Mouse (Mus musculus) frontal cortex, postnatal 36 days (tissue): ENCODE measurements around the gene Shisa5.

Experiments used
- DNase-seq, 2 experiments: peaks; one replicate each; pipeline ENCODE4 v3.0.0; 2022; ENCODE audit warnings: low spot score in 2 of 2

Shisa5 gene

DNA sequence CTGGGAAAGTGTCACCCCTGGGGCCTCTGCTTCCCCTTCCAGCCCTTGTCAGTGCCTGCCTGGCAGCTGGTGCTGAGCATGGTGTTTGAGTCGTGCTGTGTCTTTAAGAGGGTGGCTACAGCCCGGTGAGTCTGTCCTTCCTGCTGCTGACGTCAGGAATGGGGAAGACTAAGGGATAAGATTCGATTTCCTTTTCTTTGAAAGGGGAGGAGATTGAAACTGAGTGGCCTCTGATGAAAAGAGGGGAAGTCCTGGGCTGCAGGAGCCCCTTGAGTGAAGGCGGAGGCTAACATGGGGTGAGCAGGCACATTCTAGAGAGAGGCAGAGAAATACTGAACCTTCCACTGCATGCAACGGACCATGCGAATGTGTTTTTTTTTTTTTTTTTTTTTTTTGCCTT is 16.3 kb downstream of the Shisa5 start:
- peak; percentile 75 to 86 for DNase-seq

DNA sequence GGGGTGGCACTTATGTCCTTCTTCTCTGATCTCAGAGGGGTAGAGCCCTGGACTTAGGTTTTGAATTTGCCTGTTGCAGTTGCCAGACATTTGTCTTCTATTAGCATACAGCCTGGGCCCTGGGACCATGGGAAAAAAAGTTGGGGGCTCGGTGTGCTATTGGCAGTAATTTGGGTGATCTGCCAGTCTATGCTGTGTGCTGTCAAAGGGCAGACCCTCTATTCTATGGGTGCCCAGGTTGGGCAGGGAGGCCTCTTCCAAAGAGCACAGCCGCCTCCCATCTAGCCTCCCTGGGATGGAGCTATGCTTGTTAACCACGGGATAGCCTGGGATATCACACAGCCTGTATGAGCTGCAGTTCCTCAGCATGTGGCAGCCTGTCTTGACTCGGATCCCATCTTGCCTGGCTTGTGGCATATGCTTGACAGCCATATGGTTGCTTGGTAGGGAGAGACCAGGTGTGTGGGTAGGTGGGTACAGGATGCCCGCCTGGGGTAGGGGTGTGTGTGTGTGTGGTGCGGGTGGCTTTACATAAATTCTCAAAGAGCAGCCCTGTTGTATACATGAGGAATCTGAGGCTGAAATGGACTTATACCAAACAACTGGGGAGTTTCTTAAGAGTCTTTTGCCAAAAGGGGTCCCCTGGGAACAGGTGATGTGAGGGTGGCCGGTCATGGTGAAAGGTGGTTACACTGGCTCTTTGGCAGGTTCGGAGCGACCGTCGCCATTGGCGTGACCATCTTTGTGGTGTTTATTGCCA is 17.1 kb downstream of the Shisa5 start:
- peak; percentile 21 to 33 for DNase-seq

DNA sequence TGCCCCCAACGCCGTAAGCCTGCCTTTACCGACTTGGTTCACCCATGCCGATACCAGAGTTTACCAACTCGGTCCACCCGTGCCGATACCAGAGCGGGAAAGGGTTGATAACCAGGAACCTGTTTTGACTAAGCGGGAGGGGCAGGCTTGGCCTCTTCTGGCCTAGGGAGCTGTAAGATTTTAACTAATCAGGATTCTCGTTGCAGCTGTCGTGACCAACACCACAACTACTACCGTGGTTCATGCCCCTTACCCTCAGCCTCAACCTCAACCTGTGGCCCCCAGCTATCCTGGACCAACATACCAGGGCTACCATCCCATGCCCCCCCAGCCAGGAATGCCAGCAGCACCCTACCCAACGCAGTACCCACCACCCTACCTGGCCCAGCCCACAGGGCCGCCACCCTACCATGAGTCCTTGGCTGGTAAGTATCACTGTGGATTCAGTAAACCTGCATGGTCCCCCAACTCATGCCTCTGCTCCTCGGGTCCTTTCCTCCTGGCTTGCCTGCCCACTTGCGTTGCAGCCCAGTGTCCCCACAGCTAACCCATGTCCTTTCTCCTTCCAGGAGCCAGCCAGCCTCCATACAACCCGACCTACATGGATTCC is 17.8 kb downstream of the Shisa5 start:
- DNase-seq: no peak

DNA sequence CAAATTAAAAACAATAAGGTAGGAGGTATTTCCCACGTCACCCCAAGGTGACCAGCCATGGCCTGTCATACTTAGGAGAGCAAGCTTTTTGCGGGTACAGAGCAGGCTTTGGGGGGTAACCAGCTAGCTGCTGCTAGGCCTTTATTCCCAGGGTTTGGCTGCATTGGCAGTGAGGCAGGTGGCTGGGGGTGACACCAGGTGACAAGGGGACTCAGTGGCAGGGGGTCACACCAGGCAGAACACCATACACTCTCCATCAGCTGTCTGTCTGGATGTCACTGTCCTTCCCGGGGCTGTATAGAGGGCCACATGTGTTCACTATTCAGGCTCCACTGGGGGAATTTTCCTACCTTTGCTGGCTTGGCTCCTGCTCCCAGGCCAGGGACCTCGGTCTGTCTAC is 18.6 kb downstream of the Shisa5 start:
- no peak for DNase-seq

DNA sequence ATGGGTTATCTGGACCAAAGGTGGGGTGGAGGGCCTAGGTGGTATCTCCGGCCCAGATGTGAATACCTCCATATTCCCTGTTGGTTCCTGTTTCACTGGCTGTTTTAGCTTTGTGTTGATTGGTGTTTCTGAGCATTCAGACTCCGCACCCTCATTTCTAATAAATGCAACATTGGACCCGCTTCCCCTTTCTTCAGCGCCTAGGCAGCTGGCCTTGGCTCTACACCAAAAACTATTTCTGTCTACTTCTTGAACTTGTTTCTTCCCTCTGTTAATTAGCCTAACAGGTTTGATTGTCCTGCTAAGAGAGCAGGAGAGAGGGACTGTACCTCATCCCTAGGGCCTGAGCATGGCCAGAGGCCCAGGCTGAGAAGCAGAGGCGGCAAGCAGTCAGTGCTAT is 19.2 kb downstream of the Shisa5 start:
- DNase-seq: no peak

DNA sequence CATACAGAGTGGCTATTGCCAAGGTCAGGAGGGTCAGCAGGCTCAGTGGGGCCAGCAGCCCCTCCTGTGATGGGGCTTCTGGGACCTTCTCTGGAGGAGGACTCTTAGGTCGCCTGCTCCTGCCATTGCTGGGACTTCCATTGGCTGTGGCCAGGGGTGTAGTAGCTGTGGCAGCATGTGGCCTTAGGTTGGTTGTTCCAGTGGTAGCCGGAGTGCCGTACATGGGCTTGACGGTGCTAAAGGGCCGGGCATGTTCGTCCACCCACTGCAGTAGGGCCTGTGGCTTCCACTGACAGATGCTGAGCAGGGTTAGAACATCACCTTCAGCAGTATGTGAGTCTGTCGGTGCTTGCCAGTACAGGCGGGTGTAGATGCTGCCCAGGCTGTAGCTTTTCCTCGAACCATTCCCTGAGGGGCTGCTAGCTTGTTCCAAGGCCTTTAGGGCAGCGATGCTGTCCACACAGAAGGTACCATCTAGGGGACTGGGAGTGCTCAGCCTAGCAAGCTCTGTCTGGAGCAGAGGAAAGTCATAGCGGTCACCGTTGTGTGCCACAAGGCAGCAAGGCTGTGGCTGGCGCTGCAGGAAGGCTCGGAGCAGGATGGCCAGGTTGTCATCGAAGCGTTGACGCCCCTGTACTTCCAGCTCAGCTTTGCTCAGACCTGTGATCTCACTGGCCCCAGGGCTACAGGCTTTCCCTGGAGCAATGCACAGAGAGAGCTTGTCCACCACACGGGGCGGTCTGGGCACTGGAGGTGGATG is 19.8 kb downstream of the Shisa5 start:
- DNase-seq: no peak

DNA sequence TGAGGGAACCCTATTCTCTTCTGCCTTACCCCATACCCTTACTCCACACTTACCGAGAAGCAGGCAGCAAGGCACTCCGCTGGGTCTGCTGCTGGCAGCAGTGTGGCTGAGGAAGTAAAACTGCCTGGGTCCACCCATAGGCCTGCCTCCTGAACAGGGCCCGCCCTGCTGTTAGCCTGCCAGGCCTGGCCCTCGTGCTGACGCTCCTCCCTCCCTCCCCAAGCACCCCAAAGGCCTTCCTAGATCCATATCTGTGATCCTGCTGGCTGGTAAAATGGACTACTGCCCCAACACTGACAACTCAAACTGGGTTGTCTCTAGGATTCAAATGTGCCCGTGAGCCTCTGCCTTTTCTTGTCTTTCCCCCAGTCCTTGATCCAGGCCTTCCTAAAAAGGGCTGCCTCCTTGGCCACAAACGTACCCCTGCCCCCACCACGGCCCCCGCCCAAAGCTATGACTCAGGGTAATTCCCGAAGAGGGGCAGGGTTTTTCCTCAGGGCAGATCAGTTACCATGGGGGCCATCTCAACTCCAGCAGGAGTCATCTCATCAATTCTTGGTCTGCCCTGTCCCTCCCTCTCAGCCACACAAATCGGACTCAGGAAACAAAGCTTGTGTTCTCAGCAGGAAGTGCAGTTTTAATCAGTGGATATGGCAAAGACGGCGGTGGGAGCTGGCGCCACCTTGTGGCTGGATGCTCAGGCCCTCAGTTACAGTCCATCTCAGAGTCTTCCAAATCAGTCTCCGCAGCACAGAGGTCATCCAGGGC is 21.0 kb downstream of the Shisa5 start, which contains the start of gene Trex1:
Trex1 (minus strand) TSS at position 599 of the 768 bp plus-strand sequence.
- DNase-seq: peak; percentile 86 to 91

DNA sequence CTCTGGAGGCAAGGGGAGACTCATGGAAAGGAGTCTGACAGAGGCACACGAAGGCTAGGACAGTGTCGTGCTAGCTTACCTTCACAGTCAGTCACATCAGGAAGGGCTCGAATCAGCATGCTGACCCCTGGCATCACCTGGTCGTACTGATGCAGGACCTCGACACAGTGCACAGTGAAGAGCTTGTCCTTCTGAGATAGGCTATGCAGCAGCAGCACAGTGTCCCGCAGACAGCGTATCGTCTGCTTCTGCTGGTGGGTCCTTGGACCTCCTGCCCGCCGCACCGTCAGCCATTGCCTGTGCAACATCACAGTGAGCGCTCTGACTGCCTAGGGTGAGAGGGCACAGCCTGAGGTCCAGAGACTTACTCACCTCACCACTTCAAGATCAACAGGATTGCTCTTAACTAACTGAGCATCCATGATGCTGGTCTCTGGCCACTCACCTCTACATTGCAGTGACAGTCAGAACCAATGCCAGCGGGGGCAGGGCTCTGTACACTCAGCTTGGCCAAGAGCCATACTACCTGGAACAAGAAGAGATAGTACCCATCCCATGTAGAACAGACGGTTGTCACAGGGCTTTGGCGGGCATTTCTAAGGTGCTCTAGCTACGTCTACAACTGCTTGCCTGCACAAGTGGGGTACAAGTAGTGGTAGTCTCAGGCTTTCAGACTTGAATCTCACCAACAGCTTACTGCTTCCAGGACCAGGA is 22.0 kb downstream of the Shisa5 start:
- no peak for DNase-seq

DNA sequence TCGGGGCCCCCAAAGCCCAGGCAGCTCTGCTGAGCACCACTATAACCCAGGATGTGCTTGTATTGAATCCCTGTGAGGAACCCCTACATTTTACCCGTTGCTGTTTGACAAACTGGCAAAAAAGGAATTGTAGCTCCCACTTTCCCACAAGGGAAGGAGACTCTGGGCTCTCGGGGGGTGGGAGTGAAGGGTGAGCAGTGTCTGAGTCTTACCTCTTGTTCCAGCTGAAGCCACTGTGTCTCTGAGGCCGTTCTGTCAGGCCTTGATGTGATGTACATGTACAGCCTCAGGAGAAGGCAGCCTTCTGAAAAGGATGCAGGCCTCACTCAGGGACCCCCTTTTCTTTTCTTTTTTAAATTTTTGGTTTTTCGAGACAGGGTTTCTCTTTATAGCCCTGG is 22.5 kb downstream of the Shisa5 start:
- no peak for DNase-seq

DNA sequence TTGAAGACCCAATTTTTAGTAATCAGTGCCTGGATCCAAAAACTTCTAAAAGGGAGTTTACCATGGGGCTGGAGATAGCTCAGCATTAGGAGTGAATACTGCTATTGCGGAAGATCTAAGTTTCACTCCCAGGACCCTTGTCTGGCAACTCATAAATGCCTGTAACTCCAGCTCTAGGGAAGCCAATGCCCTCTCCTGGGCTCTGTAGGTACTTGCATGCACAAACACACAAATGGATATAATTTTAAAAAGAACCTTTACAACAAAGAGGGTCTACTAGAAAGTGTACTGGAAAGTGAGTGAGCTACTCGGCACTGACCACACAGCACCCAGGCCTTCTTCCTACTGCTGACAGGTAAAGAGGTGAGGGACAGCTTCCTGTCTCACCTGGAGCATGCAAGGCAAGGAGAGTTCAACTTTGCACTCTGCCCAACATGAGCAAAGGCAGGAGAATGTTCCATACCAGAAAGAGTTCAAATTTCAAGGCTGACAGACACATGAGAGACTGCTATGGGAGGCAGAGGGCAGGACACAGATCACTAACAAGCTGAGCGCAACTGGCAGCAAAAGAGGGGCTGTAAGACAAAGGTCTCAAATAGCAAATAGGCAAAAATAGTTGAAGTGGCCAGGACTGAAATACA is 29.9 kb downstream of the Shisa5 start:
- no peak for DNase-seq

DNA sequence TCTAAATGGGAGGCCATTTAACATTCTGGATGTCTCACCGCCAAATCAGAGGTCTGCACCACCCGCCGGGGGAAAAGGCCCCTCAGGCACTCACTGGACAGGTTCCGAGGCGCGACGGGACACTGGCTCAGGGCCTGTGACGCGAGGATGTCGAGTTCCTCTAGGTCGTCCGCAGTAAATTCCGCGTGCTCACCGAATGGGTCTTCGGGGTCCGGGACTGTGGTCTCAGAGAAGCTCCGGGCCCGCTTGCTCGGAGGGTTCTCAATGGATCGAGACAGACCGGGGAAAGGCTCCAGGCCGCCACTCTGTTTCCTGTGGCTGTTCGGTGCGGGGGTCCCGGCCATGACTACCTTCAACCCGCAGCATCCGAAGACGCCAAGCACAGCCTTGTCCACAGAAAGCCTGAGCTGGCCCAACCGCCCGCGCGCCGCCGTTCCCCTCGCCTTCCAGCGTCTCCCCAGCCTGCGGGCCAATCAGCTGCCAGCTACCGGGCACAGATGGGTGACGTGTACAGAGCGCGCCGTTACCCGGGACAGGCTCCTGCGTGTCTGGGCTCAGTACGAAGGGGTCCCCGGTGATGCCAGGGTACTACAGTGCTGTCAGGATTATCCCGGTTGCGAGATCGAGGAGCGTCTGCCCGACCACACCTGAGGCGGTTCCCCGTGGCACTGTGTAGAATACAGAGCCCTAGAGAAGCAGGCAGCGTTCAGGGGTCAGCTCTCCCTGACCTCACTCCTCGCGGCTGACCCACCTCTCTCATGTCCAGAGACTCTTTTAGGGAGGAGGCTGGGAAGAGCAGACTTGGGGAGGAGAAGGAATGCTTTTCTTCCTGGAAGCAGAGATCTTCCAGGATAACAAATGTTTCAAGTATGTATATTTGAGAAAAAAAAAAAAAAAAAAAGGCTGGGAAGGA is 35.6 kb downstream of the Shisa5 start, which contains the start of gene Atrip:
Atrip (minus strand) TSS at position 464 of the 913 bp plus-strand sequence.
- DNase-seq: peak; percentile 95 to 96

DNA sequence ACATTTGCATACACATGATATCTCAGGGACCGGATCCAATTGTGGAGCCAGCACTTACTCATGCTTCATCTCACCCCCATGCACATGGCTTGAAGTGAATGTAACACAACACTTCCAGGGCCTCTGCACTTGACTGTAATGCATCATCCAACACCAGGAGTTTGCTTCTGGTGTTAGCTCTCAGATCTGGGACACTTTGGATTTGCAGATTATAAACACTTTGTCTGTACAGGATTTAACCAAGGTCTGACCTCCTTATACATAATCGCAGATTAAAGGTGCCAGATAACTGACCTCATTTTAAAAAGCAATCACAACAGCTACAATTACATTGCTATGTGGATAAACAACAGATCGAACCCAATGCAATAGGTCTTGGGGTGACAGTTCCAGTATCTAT is 42.2 kb downstream of the Shisa5 start:
- no peak for DNase-seq

DNA sequence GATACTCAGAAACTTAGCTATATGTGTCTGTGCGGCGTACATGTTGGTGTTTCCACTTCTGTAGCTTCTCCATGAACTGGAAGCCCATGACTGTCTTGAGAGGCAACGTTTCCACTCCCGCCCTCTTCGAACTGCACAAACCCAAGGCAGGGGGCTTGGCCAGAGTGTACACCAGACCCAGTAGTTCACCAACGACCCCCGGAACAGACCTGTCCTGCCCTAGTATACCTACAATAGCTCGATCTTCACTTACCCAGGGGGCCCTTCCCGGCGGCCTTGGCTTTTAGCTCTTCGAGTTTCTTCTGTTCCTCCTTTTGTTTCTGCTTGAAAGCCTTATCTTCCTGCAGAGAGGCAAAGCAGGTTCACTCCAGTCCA is 43.4 kb downstream of the Shisa5 start:
- no peak for DNase-seq

DNA sequence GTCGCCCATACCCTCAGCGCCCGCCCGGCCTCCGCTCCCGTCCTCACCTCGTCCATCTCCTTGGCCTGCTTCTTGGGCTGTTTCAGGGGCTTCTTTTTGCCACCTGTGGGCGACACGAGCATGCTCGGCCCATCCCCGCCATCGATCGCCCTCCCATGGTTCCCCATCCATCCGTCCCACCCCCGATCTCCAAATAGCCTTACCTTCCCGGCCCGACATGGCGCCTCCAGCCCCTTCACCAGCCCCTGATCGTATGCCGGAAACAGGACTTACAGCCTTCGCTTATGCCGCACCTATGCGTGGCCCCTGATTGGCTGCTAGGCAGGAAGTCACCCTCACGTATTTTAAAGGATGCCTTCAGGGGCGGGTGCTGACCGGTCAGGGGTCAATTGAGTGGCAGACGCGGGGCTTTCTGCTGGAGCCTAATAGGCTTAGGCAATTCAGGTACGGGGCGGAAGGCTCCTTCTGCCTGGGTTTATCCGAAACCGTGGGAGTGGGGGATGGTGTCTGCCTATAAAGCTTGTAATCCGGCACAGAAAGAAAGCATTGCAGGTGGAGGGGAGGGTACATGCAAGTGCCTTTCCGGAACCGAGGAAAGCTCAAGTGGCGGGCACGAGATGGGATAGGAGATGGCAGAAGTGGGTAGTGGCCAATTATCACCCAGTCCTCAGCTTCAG is 43.9 kb downstream of the Shisa5 start, which contains the start of the genes Ccdc51 and Tma7:
Ccdc51 (plus strand) TSS at position 370 of the 677 bp plus-strand sequence.
Tma7 (minus strand) TSS at position 464 of the 677 bp plus-strand sequence.
- peak; percentile 89 to 92 for DNase-seq

DNA sequence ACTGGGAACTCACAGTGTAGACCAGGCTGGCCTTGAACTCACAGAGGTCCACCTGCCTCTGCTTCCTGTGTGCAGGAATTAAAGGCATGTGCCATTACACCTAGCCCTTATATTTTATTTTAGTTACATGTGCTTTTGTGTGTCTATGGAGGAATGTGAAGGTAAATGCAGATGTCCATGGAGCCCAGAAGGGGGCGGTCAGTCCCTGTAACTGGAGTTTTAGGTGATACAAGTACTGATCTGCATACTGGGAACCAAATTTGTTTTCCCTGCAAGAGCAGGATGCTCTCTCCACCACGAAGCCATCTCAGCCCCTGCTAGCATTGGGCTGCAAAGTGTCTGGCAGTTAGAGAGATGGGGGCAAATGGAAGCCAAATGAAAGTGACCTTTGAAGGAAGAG is 46.6 kb downstream of the Shisa5 start:
- no peak for DNase-seq

DNA sequence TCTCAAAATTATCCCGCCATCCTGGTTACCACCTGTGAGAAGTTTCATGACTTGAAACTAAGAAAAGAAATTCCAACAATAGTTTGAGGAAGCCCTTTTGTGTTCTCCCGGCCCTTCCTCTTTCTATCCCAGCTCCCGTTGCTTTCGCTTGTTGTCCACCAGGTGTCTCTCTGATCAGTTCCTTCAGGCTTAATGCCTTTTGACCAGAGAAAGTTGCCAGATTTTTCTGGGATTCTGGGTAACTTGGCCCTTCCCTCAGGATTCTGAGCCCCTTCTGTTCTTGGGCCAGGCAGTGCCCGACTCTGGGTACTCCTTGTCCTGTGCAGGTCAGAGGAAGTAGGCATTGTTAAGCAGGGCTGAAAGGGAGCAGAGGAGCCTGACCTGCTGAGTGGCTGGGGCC is 49.6 kb downstream of the Shisa5 start:
- DNase-seq: peak in 1 of 2 experiments; percentile 28

DNA sequence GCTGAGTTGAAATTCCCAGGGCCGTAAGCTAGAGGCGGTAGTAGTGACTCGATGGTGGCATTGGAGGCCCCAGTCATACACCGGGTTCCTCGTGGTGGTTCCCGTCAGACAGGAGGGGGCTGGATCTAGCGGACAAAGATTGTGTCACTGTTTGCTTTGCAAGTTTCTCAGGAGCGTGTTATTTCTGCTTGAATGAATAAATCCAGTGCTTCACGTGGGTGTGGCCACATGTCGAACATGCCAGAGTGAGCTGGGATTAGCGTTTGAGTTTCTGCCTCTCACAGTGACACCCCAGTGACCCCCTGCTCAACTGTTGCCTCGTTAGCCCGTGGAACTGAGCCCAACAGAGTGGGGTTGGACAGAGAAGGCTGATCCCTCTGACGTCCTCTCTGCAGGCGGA is 52.1 kb downstream of the Shisa5 start:
- peak in 1 of 2 experiments; percentile 30 for DNase-seq

DNA sequence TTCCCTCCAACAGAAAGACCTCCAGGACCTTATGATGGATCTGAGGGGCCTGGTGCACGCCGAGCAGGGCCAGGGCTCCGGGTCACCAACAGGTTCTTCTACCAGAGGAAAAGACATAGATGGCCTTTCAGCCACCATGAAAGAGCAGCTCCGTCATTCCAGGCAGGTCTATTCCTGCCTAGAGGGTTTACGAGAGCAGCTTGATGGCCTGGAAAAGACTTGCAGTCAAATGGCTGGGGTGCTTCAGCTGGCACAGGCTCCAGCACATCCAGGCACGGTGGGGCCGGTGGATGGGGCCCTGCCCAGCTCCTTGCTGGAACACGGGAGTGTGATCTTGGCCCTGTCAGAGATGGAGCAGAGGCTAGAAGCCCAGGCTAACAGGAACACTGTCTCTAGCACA is 53.4 kb downstream of the Shisa5 start:
- no peak for DNase-seq

DNA sequence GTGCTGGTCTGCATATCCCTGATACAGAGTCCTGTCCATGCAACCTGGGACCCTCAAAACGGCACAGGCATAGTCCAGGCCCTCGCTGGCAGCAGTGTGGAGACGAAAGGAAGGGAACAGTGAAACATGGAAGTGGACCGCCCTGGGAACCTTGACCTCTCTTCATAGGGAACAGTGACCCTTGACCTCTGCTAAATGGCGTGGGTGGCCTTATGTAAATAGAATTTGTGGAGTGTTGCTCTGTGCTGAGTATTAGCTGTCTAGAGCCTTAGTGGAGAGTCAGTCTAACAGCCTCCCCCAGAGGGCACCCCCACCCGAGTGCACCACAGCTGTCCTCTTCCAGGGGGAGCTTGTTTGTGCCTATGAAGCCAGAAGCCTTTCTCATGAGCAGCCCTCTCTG is 54.4 kb downstream of the Shisa5 start:
- no peak for DNase-seq
